9 mouse cellular contexts compared by ENCODE assay signal in the genomic region with DNA sequence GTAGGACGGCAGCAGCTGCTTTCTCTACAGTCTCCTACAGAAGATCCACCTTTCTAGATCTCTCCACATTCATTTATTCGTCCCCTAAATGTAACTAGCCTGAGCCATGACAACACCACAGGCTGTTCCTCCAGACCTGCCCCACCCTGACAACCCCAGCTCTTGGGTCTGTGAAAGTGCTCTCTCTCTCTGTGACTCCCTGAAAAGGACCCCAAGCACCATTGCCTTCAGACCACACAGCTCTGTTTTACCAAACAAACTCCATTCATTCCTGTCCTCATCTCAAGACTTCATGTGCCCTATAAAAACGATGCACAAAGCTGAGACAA. TPM values are rescaled to one million over a fixed set of nuclear protein-coding genes. Genes with fewer than 3 reads are reported as not detected.
DNase-seq lines count a peak whose midpoint lies in the region; ATAC-seq and TF ChIP-seq lines count a peak whose summit lies in the region.
"Had no signal": no experiment of that assay in that cellular context is flagged by ENCODE, and none has a peak within 500 bp of the region (broad histone marks: within the 10 kb centered on the region; RNA-seq: fewer than 3 reads in every experiment).

No protein-coding gene starts in this region.

- H3K27ac ChIP-seq in heart, embryonic 12.5 days (ENCODE audit: poor library complexity, severe bottlenecking) = no peak overlapping the region
- no peak overlapping the region for H3K27ac ChIP-seq in cortical plate, adult 2 months (ENCODE audit: insufficient read depth, low read length)
- no peak overlapping the region for H3K27ac ChIP-seq in hindbrain, embryonic 14.5 days
- H3K27ac ChIP-seq in midbrain, embryonic 14.5 days (replicated peaks; ENCODE audit: low read depth, low read length) = no peak overlapping the region

- H3K27me3 ChIP-seq in heart, embryonic 12.5 days (replicated peaks) = peaks cover 16% of the 10 kb centered on the region
- H3K27me3 ChIP-seq in hindbrain, embryonic 14.5 days (ENCODE audit: control insufficient read depth, insufficient read depth, low read length) = peaks cover 31% of the 10 kb centered on the region
- H3K27me3 ChIP-seq in midbrain, embryonic 14.5 days (ENCODE audit: control insufficient read depth, insufficient read depth, low read length) = peaks cover 4% of the 10 kb centered on the region; the same call in 1 of the 2 replicates

- TF ChIP-seq POLR2A in cortical plate, adult 2 months (IDR thresholded peaks at IDR 0.05; ENCODE audit: extremely low read depth, insufficient read depth, low read length) = no peak

- TF ChIP-seq CTCF in cortical plate, adult 2 months (IDR thresholded peaks at IDR 0.05; ENCODE audit: extremely low read depth, insufficient read depth, low read length) = no peak

- H3K9me3 ChIP-seq in heart, embryonic 12.5 days (replicated peaks) = no peaks in the 10 kb centered on the region
- H3K9me3 ChIP-seq in hindbrain, embryonic 14.5 days (ENCODE audit: control insufficient read depth, low read length) = no peaks in the 10 kb centered on the region
- no peaks in the 10 kb centered on the region for H3K9me3 ChIP-seq in midbrain, embryonic 14.5 days (ENCODE audit: control insufficient read depth, low read length)

- H3K4me3 ChIP-seq in heart, embryonic 12.5 days = peak overlapping the region; percentile 66
- peak overlapping the region; percentile 77; the same call in 1 of the 2 replicates for H3K4me3 ChIP-seq in cortical plate, adult 2 months (ENCODE audit: insufficient read depth, low read length)
- peak overlapping the region; percentile 63 for H3K4me3 ChIP-seq in hindbrain, embryonic 14.5 days (replicated peaks; ENCODE audit: low read length)
- peak overlapping the region; percentile 58 for H3K4me3 ChIP-seq in midbrain, embryonic 14.5 days (replicated peaks; ENCODE audit: low read depth, low read length)

- 17% methylated on average over 3 of the region's 3 CpGs for WGBS in heart, embryonic 12.5 days
- WGBS in hindbrain, embryonic 14.5 days = 7% methylated on average over 3 of the region's 3 CpGs
- 18% methylated on average over 3 of the region's 3 CpGs for WGBS in midbrain, embryonic 14.5 days

- peak overlapping the region; percentile 69; the same call in 1 of the 2 replicates for H3K9ac ChIP-seq in heart, embryonic 12.5 days
- H3K9ac ChIP-seq in hindbrain, embryonic 14.5 days = 0 out of 2 replicates have a peak overlapping the region, but pooled peaks have one; percentile 62
- H3K9ac ChIP-seq in midbrain, embryonic 14.5 days (replicated peaks; ENCODE audit: low read length) = no peak overlapping the region

- ATAC-seq in heart, embryonic 12.5 days (ENCODE audit: insufficient number of reproducible peaks, low FRiP score) = no peak
- ATAC-seq in hindbrain, embryonic 14.5 days (ENCODE audit: low FRiP score) = 0 out of 2 replicates have a peak, but pooled peaks have one; percentile 23
- ATAC-seq in midbrain, embryonic 14.5 days (ENCODE audit: low FRiP score, low TSS enrichment) = no peak; the same call in 1 of the 2 replicates
- no peak for ATAC-seq in erythroid progenitor cell, adult 5-6 weeks (replicated peaks; ENCODE audit: low FRiP score, poor library complexity, severe bottlenecking)

- DNase-seq in heart, adult 8-10 months (ENCODE audit: low spot score) = no peak
- no peak for DNase-seq in hindbrain, embryonic 14.5 days (ENCODE audit: low spot score)
- DNase-seq in midbrain, embryonic 14.5 days = no peak
- DNase-seq in gastrocnemius, postnatal 4 days (ENCODE audit: low spot score in 2 of 2) = no peak
- DNase-seq in lung, postnatal 36 days = no peak
- DNase-seq: kidney, adult 11 months had no signal

- H3K36me3 ChIP-seq in heart, embryonic 12.5 days = no peaks in the 10 kb centered on the region
- H3K36me3 ChIP-seq in hindbrain, embryonic 14.5 days (replicated peaks; ENCODE audit: control insufficient read depth, insufficient read depth) = no peaks in the 10 kb centered on the region
- no peaks in the 10 kb centered on the region for H3K36me3 ChIP-seq in midbrain, embryonic 14.5 days (ENCODE audit: control insufficient read depth, insufficient read depth, low read length)

- H3K4me2 ChIP-seq in heart, embryonic 12.5 days = peak overlapping the region; percentile 100
- peak overlapping the region; percentile 100 for H3K4me2 ChIP-seq in hindbrain, embryonic 14.5 days (replicated peaks)
- H3K4me2 ChIP-seq in midbrain, embryonic 14.5 days (ENCODE audit: low read length) = peak overlapping the region; percentile 100

- peaks cover 6% of the 10 kb centered on the region for H3K4me1 ChIP-seq in heart, embryonic 12.5 days (replicated peaks)
- no peaks in the 10 kb centered on the region for H3K4me1 ChIP-seq in cortical plate, adult 2 months (ENCODE audit: control insufficient read depth, insufficient read depth, low read length)
- H3K4me1 ChIP-seq in hindbrain, embryonic 14.5 days (replicated peaks; ENCODE audit: control insufficient read depth, insufficient read depth, low read length) = peaks cover 13% of the 10 kb centered on the region
- peaks cover 7% of the 10 kb centered on the region; the same call in 1 of the 2 replicates for H3K4me1 ChIP-seq in midbrain, embryonic 14.5 days (ENCODE audit: control insufficient read depth, insufficient read depth, low read length)

RNA-seq across cellular contexts. Expression of a gene that starts 0.4 kb away (rescaled TPM):
- 2.1 and 2.5 TPM in 2 replicates for polyA plus RNA-seq in heart, embryonic 12.5 days (2016; fragmentation: Nextera tagmentation; extraction: Ambion mirVana)
- under 1 TPM; 0.14 to 0.69 (median 0.21) TPM for total RNA-seq in heart, adult 8-10 months (2022)
- 3.2 and 3.9 TPM in 2 replicates for polyA plus RNA-seq in cortical plate, adult 2 months (2012; rRNA removed)
- polyA plus RNA-seq in hindbrain, embryonic 14.5 days (2014; fragmentation: Nextera tagmentation; extraction: Ambion mirVana) = 0.58 and 0.63 TPM in 2 replicates
- 0.43 and 0.86 TPM in 2 replicates for polyA plus RNA-seq in midbrain, embryonic 14.5 days (2014; fragmentation: Nextera tagmentation; extraction: Ambion mirVana)
- total RNA-seq in erythroid progenitor cell, adult 5-6 weeks (2015; ENCODE audit: low replicate concordance) = not detected in 2 replicates
- not detected in 2 replicates for total RNA-seq in erythroid progenitor cell, adult 5-6 weeks (2017; ENCODE audit: low replicate concordance)
- 1 to 10 TPM; 2.6 to 4.0 TPM for total RNA-seq in gastrocnemius, postnatal 4 days (2021)
